Mouse (Mus musculus) intestine, embryonic 16.5 days (tissue): ENCODE measurements around the gene Ulk2. TPM values are rescaled to one million over a fixed set of nuclear protein-coding genes. Genes with fewer than 3 reads are reported as not detected.

Experiments used
- ATAC-seq: fragments of 200-750 bp; cut with Nextera tagmentation; 2 replicates; pipeline ENCODE4 v1.8.0; 2017; ENCODE audit warnings: moderate TSS enrichment, moderate library complexity
- H3K27ac ChIP-seq: fragments of 300-500 bp; sonication (generic); 2 replicates; pipeline ENCODE4 v1.5.1; 2014; ENCODE audit warnings: mild to moderate bottlenecking, low read length
- H3K27me3 ChIP-seq: fragments of 300-500 bp; sonication (generic); replicated peaks from 2 replicates; pipeline ENCODE4 v1.6.1; 2014; ENCODE audit warnings: low read length, control low read depth, mixed read lengths; ENCODE audit not compliant: control insufficient read depth, insufficient read depth
- H3K36me3 ChIP-seq: fragments of 300-500 bp; sonication (generic); 2 replicates; pipeline ENCODE4 v1.6.1; 2014; ENCODE audit warnings: low read length, control low read depth; ENCODE audit not compliant: control insufficient read depth, insufficient read depth
- H3K4me1 ChIP-seq: fragments of 300-500 bp; sonication (generic); 2 replicates; pipeline ENCODE4 v1.6.1; 2014; ENCODE audit warnings: low read length, control low read depth, mixed read lengths; ENCODE audit not compliant: control insufficient read depth, insufficient read depth
- H3K4me2 ChIP-seq: fragments of 300-500 bp; sonication (generic); 2 replicates; pipeline ENCODE4 v1.6.1; 2014; ENCODE audit warnings: low read depth, low read length, control low read depth
- H3K4me3 ChIP-seq: fragments of 300-500 bp; sonication (generic); 2 replicates; pipeline ENCODE4 v1.5.1; 2014; ENCODE audit warnings: mild to moderate bottlenecking, low read length
- H3K9ac ChIP-seq: fragments of 300-500 bp; sonication (generic); 2 replicates; pipeline ENCODE4 v1.6.1; 2014; ENCODE audit warnings: low read depth, low read length
- H3K9me3 ChIP-seq: fragments of 300-500 bp; sonication (generic); 2 replicates; pipeline ENCODE4 v1.6.1; 2016; ENCODE audit warnings: low read length, control low read depth; ENCODE audit not compliant: control insufficient read depth
- WGBS: fragments of 180-500 bp; shearing (Covaris S2); extraction: QIAGEN DNeasy Blood & Tissue Kit; methylation state at CpG from one replicate; pipeline ENCODE4 v1.1.7; 2014; 5-methylcytosine and 5-hydroxymethylcytosine counted together
- polyA plus RNA-seq: library from polyadenylated mRNA; unstranded; fragments of >200 nt; fragmentation: Nextera tagmentation; extraction: Ambion mirVana; gene quantifications from 2 replicates; pipeline ENCODE4 v1.2.1, GENCODE M21; 2015

The Ulk2 gene
- polyA plus RNA-seq, 1 experiment from 2014 or later = 5.7 TPM

- Histone ChIP-seq H3K4me1 (no peaks in the 10 kb centered on the region), H3K9me3 (no peaks in the 10 kb centered on the region), H3K27me3 (no peaks in the 10 kb centered on the region), H3K4me3 (no peak overlapping the region), H3K4me2 (no peak overlapping the region), H3K36me3 (0 out of 2 replicates have a peak, but pooled peaks cover 7% of the 10 kb centered on the region), H3K27ac (no peak overlapping the region), H3K9ac (no peak overlapping the region)
- ATAC-seq = no peak
- WGBS = 89% methylated on average over 3 of the region's 3 CpGs
Observed at GRCm38 (mm10) chr11:61743768-61744167, 111.1 kb downstream of the Ulk2 start.

- no peak overlapping the region for H3K4me2 ChIP-seq
- H3K36me3 ChIP-seq = peaks cover 15% of the 10 kb centered on the region
- no peaks in the 10 kb centered on the region for H3K9me3 ChIP-seq
- 94% methylated on average over 1 of the region's 1 CpGs for WGBS
- H3K27ac ChIP-seq = no peak overlapping the region
- H3K4me3 ChIP-seq = no peak overlapping the region
- no peak overlapping the region for H3K9ac ChIP-seq
- no peaks in the 10 kb centered on the region for H3K27me3 ChIP-seq
- H3K4me1 ChIP-seq = no peaks in the 10 kb centered on the region
- ATAC-seq = no peak
Observed at GRCm38 (mm10) chr11:61740500-61740899, 114.4 kb downstream of the Ulk2 start.

DNA sequence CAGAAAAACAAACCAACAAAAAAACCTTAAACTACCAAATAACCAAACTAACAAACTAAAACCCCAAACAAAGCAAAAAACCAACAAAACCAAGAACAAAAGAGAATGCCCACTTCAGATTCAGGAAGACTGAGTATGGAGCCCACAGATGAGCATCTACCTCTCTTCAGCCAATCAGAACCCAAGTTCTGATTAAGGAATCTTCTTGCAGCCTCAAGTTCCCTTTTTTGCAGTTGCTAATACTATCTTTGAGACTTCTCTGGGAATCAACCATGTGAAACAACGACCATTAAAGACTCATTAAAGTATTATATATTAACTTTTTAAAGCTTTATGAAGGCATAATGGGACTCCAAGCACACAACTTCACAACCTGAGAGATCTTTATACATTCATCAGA, 117.6 kb downstream of the Ulk2 start:
- peaks cover 18% of the 10 kb centered on the region for H3K36me3 ChIP-seq
- no peak for ATAC-seq

GRCm38 (mm10) chr11:61732672-61733071, 122.2 kb downstream of the Ulk2 start:
- no peak overlapping the region for H3K4me2 ChIP-seq
- 82% methylated on average over 7 of the region's 7 CpGs for WGBS
- H3K36me3 ChIP-seq = peaks cover 6% of the 10 kb centered on the region; the same call in 1 of the 2 replicates
- peak overlapping the region; percentile 15; the same call in 1 of the 2 replicates for H3K27ac ChIP-seq
- no peak overlapping the region for H3K4me3 ChIP-seq
- H3K9me3 ChIP-seq = no peaks in the 10 kb centered on the region
- no peak overlapping the region for H3K9ac ChIP-seq
- no peaks in the 10 kb centered on the region for H3K4me1 ChIP-seq
- H3K27me3 ChIP-seq = no peaks in the 10 kb centered on the region
- ATAC-seq = peak; percentile 76

More for the DNA sequence above, 117.6 kb downstream of the Ulk2 start:
- H3K9me3 ChIP-seq = no peaks in the 10 kb centered on the region
- no peak overlapping the region for H3K27ac ChIP-seq
- 97% methylated on average over 1 of the region's 1 CpGs for WGBS
- no peaks in the 10 kb centered on the region for H3K27me3 ChIP-seq
- no peak overlapping the region for H3K9ac ChIP-seq
- H3K4me1 ChIP-seq = no peaks in the 10 kb centered on the region
- H3K4me3 ChIP-seq = no peak overlapping the region
- no peak overlapping the region for H3K4me2 ChIP-seq

- no peaks in the 10 kb centered on the region for H3K4me1 ChIP-seq
- H3K9me3 ChIP-seq = no peaks in the 10 kb centered on the region
- H3K9ac ChIP-seq = no peak overlapping the region
- 75% methylated on average over 2 of the region's 2 CpGs for WGBS
- no peaks in the 10 kb centered on the region for H3K36me3 ChIP-seq
- no peak for ATAC-seq
- no peak overlapping the region for H3K27ac ChIP-seq
- H3K4me3 ChIP-seq = no peak overlapping the region
- H3K27me3 ChIP-seq = no peaks in the 10 kb centered on the region
- no peak overlapping the region for H3K4me2 ChIP-seq
Observed at GRCm38 (mm10) chr11:61728037-61728436, 126.8 kb downstream of the Ulk2 start.

Other genes starting within 250 kb of the Ulk2 start
- gene Grap, start 201.8 kb downstream of the Ulk2 start, polyA plus RNA-seq = 7.2 and 8.6 TPM in 2 replicates
- 9.6 and 12.9 TPM in 2 replicates for gene Fam83g, start 171.0 kb downstream of the Ulk2 start, polyA plus RNA-seq
- 0.07 and 0.11 TPM in 2 replicates for gene Slc5a10, start 134.2 kb downstream of the Ulk2 start, polyA plus RNA-seq
- 25.0 and 26.3 TPM in 2 replicates for gene Prpsap2, start 93.0 kb downstream of the Ulk2 start, polyA plus RNA-seq
- 12.3 and 13.0 TPM in 2 replicates for gene Akap10, start 75.2 kb upstream of the Ulk2 start, polyA plus RNA-seq
- 7.3 and 8.3 TPM in 2 replicates for gene Specc1, start 101.7 kb upstream of the Ulk2 start, polyA plus RNA-seq